Mouse (Mus musculus) liver, adult 2 months (tissue): ENCODE results near the gene Odf4. TPM values are rescaled to one million over a fixed set of nuclear protein-coding genes. Genes with fewer than 3 reads are reported as not detected.

Experiments
- DNase-seq: peaks from one replicate; pipeline ENCODE4 v3.0.0-alpha.2; 2011; ENCODE audit warnings: low read depth, low spot score; ENCODE audit errors: extremely low read depth
- H3K27ac ChIP-seq: fragments of 200-500 bp; replicated peaks from 2 replicates; pipeline ENCODE4 v1.5.1; 2012; ENCODE audit warnings: low read depth, mild to moderate bottlenecking, control low read depth, inconsistent platforms, low read length; ENCODE audit not compliant: insufficient read depth
- H3K27me3 ChIP-seq: fragments of 200-500 bp; 2 replicates; pipeline ENCODE4 v1.6.1; 2012; ENCODE audit warnings: mild to moderate bottlenecking, moderate library complexity, low read length, inconsistent platforms; ENCODE audit not compliant: control insufficient read depth, insufficient read depth
- H3K36me3 ChIP-seq: fragments of 200-500 bp; 2 replicates; pipeline ENCODE4 v1.6.1; 2012; ENCODE audit warnings: low read length, inconsistent platforms; ENCODE audit not compliant: control insufficient read depth, insufficient read depth
- H3K4me1 ChIP-seq: fragments of 200-500 bp; 2 replicates; pipeline ENCODE4 v1.6.1; 2011; ENCODE audit warnings: low read length; ENCODE audit not compliant: control insufficient read depth, insufficient read depth
- H3K4me3 ChIP-seq: fragments of 200-500 bp; 2 replicates; pipeline ENCODE4 v1.5.1; 2011; ENCODE audit warnings: low read depth, mild to moderate bottlenecking, control low read depth, low read length, moderate library complexity; ENCODE audit not compliant: insufficient read depth
- H3K79me2 ChIP-seq: fragments of 200-500 bp; 2 replicates; pipeline ENCODE4 v1.6.1; 2012; ENCODE audit warnings: inconsistent platforms, mild to moderate bottlenecking, low read length, moderate library complexity; ENCODE audit not compliant: control insufficient read depth, insufficient read depth
- H3K9ac ChIP-seq: fragments of 200-500 bp; 2 replicates; pipeline ENCODE4 v1.6.1; 2012; ENCODE audit warnings: low read depth, mild to moderate bottlenecking, control low read depth, inconsistent platforms, low read length
- CTCF ChIP-seq: fragments of 200-500 bp; IDR thresholded peaks from 2 replicates; pipeline ENCODE4 v1.5.1; 2011; ENCODE audit warnings: low read depth, low read length, control low read depth
- POLR2A ChIP-seq: fragments of 200-500 bp; IDR thresholded peaks from 2 replicates; pipeline ENCODE4 v1.6.1; 2011; ENCODE audit warnings: low read length, control low read depth; ENCODE audit not compliant: insufficient read depth; ENCODE audit errors: extremely low read depth
- WGBS: fragments of 180-500 bp; shearing (Covaris S2); methylation state at CpG from one replicate; pipeline ENCODE4 v1.1.7; 2018; 5-methylcytosine and 5-hydroxymethylcytosine counted together
- polyA plus RNA-seq: library from polyadenylated mRNA; depleted of rRNA; stranded (reverse); fragments of >200 nt; gene quantifications from 2 replicates; pipeline ENCODE4 v1.2.3, GENCODE M21; 2012; rRNA removed
- total RNA-seq: library from RNA; depleted of rRNA; stranded (reverse); fragments of >200 nt; gene quantifications from 2 replicates; pipeline ENCODE4 v1.2.3, GENCODE M21; 2014; rRNA removed

Gene Odf4
- total and polyA plus RNA-seq, 2 experiments, result not detected

DNA sequence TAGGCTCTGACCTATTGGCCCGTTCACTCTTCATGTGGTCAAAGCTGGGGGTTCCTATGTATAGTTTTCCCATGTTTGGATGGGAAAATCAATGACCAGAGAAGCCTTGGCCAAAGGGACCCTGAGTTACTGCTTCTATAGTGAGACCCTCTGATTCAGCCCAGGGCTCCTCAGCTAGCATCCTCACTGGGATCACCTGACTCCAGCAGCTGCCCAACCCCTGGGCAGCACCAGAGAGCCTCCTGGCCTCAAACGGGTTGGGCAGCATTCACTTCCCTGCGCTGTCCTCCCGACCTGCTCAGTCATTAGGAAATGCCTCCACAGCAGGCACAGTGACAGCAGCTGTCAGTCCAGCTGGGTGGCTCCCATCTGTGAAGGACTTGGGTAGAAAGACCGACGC is 38.6 kb downstream of the Odf4 start, which contains the start of gene Rnf222:
Gene Rnf222 (plus strand): TSS at position 301 of the 400 bp plus-strand sequence.
- TF ChIP-seq CTCF (no peak), POLR2A (no peak)
- H3K4me1 ChIP-seq, result no peaks in the 10 kb centered on the region
- H3K27ac ChIP-seq, result no peak within 1 kb of the TSS
- no peak for DNase-seq
- no peaks in the 10 kb centered on the region for H3K79me2 ChIP-seq
- H3K9ac ChIP-seq, result no peak within 1 kb of the TSS
- no peak within 1 kb of the TSS for H3K4me3 ChIP-seq
- H3K27me3 ChIP-seq, result no peaks in the 10 kb centered on the region
- 30% methylated on average over 6 of the region's 6 CpGs for WGBS
- H3K36me3 ChIP-seq, result no peaks in the 10 kb centered on the region

- Histone ChIP-seq H3K36me3 (no peaks in the 10 kb centered on the region), H3K4me1 (no peaks in the 10 kb centered on the region)
- WGBS, result 88% methylated on average over 5 of the region's 5 CpGs
Observed at GRCm38 (mm10) chr11:68886091-68886490, 40.8 kb downstream of the Odf4 start.

GRCm38 (mm10) chr11:68884368-68884767 is 42.5 kb downstream of the Odf4 start:
- no peak overlapping the region for H3K9ac ChIP-seq
- H3K79me2 ChIP-seq, result no peaks in the 10 kb centered on the region
- TF ChIP-seq POLR2A (no peak), CTCF (no peak)
- no peak overlapping the region for H3K27ac ChIP-seq
- 88% methylated on average over 5 of the region's 5 CpGs for WGBS
- H3K36me3 ChIP-seq, result no peaks in the 10 kb centered on the region
- no peak for DNase-seq
- H3K27me3 ChIP-seq, result no peaks in the 10 kb centered on the region
- H3K4me3 ChIP-seq, result no peak overlapping the region
- no peaks in the 10 kb centered on the region for H3K4me1 ChIP-seq

More at GRCm38 (mm10) chr11:68886091-68886490, 40.8 kb downstream of the Odf4 start:
- H3K27ac ChIP-seq, result no peak overlapping the region
- no peaks in the 10 kb centered on the region for H3K27me3 ChIP-seq
- TF ChIP-seq POLR2A (no peak), CTCF (no peak)
- DNase-seq, result no peak
- H3K79me2 ChIP-seq, result no peaks in the 10 kb centered on the region
- H3K4me3 ChIP-seq, result no peak overlapping the region
- no peak overlapping the region for H3K9ac ChIP-seq

- DNase-seq, result no peak
- no peak overlapping the region for H3K9ac ChIP-seq
- H3K27ac ChIP-seq, result no peak overlapping the region
- no peaks in the 10 kb centered on the region for H3K36me3 ChIP-seq
- TF ChIP-seq POLR2A (no peak), CTCF (no peak)
- H3K79me2 ChIP-seq, result no peaks in the 10 kb centered on the region
- no peaks in the 10 kb centered on the region for H3K27me3 ChIP-seq
- no peaks in the 10 kb centered on the region for H3K4me1 ChIP-seq
- 78% methylated on average over 2 of the region's 2 CpGs for WGBS
- no peak overlapping the region for H3K4me3 ChIP-seq
Observed at GRCm38 (mm10) chr11:68883843-68884242, 43.0 kb downstream of the Odf4 start.

DNA sequence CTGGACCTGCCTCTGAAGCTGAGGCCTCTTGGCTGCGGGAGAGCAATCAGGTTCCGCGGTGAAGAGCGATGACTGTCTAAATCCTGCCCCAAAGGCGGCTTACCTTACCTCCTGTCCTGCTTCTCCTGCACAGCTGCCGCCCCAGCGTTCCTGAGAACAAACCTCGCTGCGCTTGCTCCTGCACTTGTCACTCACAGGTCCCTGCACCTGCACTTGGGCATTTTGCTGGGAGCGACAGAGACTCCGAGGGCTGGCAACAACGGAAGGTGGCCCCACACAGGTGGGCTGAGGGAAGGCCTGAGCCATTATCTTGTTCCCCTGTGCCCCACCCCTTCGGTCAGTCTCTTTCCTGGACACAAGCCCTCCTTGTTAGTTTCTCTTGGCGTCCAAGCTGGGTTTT is 44.8 kb downstream of the Odf4 start:
- Histone ChIP-seq H3K79me2 (no peaks in the 10 kb centered on the region), H3K9ac (no peak overlapping the region), H3K27ac (no peak overlapping the region), H3K27me3 (no peaks in the 10 kb centered on the region), H3K4me3 (no peak overlapping the region), H3K4me1 (no peaks in the 10 kb centered on the region), H3K36me3 (no peaks in the 10 kb centered on the region)
- whole genome bisulfite sequencing, result 54% methylated on average over 14 of the region's 14 CpGs
- no peak for TF ChIP-seq CTCF
- no peak for TF ChIP-seq POLR2A
- no peak for DNase-seq

GRCm38 (mm10) chr11:68878811-68879210 is 48.1 kb downstream of the Odf4 start:
- H3K27me3 ChIP-seq, result no peaks in the 10 kb centered on the region
- H3K27ac ChIP-seq, result no peak overlapping the region
- H3K79me2 ChIP-seq, result no peaks in the 10 kb centered on the region
- peaks cover 2% of the 10 kb centered on the region for H3K4me1 ChIP-seq
- WGBS, result 80% methylated on average over 5 of the region's 5 CpGs
- H3K4me3 ChIP-seq, result no peak overlapping the region
- H3K36me3 ChIP-seq, result no peaks in the 10 kb centered on the region
- TF ChIP-seq POLR2A (no peak), CTCF (no peak)
- no peak for DNase-seq
- H3K9ac ChIP-seq, result no peak overlapping the region

DNA sequence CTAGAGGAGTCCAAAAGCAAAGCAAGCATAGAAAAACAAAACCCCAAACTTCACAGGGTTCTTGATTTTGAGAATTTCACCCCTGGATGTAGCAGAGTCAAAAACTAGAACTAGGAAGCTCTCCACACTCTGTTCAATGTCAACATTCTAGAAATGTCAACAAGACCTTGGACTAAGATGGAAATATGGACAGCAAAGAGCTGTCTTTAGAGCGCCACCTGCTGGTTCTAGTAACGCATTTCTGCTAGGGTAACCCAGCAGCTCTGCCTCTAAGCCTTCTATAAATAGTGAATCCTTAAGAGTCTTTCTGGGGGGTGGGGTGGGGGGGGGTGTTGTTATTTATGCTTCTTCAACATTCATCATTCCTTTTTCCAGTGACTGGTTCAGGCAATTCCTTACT is 52.0 kb downstream of the Odf4 start:
- H3K36me3 ChIP-seq, result no peaks in the 10 kb centered on the region
- 0% methylated on average over 2 of the region's 2 CpGs for WGBS
- H3K4me1 ChIP-seq, result peaks cover 2% of the 10 kb centered on the region
- peak; percentile 84 for DNase-seq
- no peaks in the 10 kb centered on the region for H3K27me3 ChIP-seq
- no peaks in the 10 kb centered on the region for H3K79me2 ChIP-seq
- no peak overlapping the region for H3K4me3 ChIP-seq
- H3K9ac ChIP-seq, result no peak overlapping the region
- 0 out of 2 replicates have a peak overlapping the region, but pooled peaks have one; percentile 14 for H3K27ac ChIP-seq
- TF ChIP-seq POLR2A (no peak), CTCF (peak; percentile 51)

Other genes starting within 250 kb of the Odf4 start
- 7.5 and 10.9 TPM in 2 replicates for gene Myh10, start 235.5 kb downstream of the Odf4 start, total RNA-seq
- 3.0 and 4.4 TPM in 2 replicates for gene Myh10, start 235.5 kb downstream of the Odf4 start, polyA plus RNA-seq
- 41.3 and 45.8 TPM in 2 replicates for gene Ndel1, start 55.2 kb downstream of the Odf4 start, total RNA-seq
- 27.5 and 33.8 TPM in 2 replicates for gene Ndel1, start 55.2 kb downstream of the Odf4 start, polyA plus RNA-seq
- gene Rnf222, start 38.5 kb downstream of the Odf4 start, total RNA-seq, result under 0.01 and 0.07 TPM in 2 replicates
- 0.11 TPM in 1 of 2 replicates, not detected in the other for gene Rnf222, start 38.5 kb downstream of the Odf4 start, polyA plus RNA-seq
- 1,005 and 1,133 TPM in 2 replicates for gene Rpl26, start 25.5 kb downstream of the Odf4 start, total RNA-seq
- gene Rpl26, start 25.5 kb downstream of the Odf4 start, polyA plus RNA-seq, result 292 and 293 TPM in 2 replicates
- gene Arhgef15, start 30.4 kb upstream of the Odf4 start, total RNA-seq, result 2.4 and 3.2 TPM in 2 replicates
- 11.7 and 14.8 TPM in 2 replicates for gene Arhgef15, start 30.4 kb upstream of the Odf4 start, polyA plus RNA-seq
- 0.28 and 0.81 TPM in 2 replicates for gene Slc25a35, start 41.0 kb upstream of the Odf4 start, total RNA-seq
- 2.4 and 2.5 TPM in 2 replicates for gene Slc25a35, start 41.0 kb upstream of the Odf4 start, polyA plus RNA-seq
- gene Rangrf, start 48.1 kb upstream of the Odf4 start, total RNA-seq, result 3.1 and 6.8 TPM in 2 replicates
- 5.5 and 6.1 TPM in 2 replicates for gene Rangrf, start 48.1 kb upstream of the Odf4 start, polyA plus RNA-seq
- gene Pfas, start 81.4 kb upstream of the Odf4 start, total RNA-seq, result 7.0 and 9.4 TPM in 2 replicates
- 4.9 and 5.0 TPM in 2 replicates for gene Pfas, start 81.4 kb upstream of the Odf4 start, polyA plus RNA-seq
- 2.6 and 5.0 TPM in 2 replicates for gene Ctc1, start 88.8 kb upstream of the Odf4 start, total RNA-seq
- gene Ctc1, start 88.8 kb upstream of the Odf4 start, polyA plus RNA-seq, result 8.1 and 12.5 TPM in 2 replicates
- 0.37 and 1.2 TPM in 2 replicates for gene Aurkb, start 118.6 kb upstream of the Odf4 start, total RNA-seq
- 0.34 and 0.66 TPM in 2 replicates for gene Aurkb, start 118.6 kb upstream of the Odf4 start, polyA plus RNA-seq
- gene Borcs6, start 132.6 kb upstream of the Odf4 start, total RNA-seq, result 6.1 and 6.5 TPM in 2 replicates
- gene Borcs6, start 132.6 kb upstream of the Odf4 start, polyA plus RNA-seq, result 10.5 and 11.2 TPM in 2 replicates
- gene Tmem107, start 143.7 kb upstream of the Odf4 start, total RNA-seq, result 1.8 and 2.2 TPM in 2 replicates
- gene Tmem107, start 143.7 kb upstream of the Odf4 start, polyA plus RNA-seq, result 3.3 and 4.7 TPM in 2 replicates
- gene Vamp2, start 161.4 kb upstream of the Odf4 start, total RNA-seq, result 5.2 and 6.4 TPM in 2 replicates
- gene Vamp2, start 161.4 kb upstream of the Odf4 start, polyA plus RNA-seq, result 21.7 and 36.9 TPM in 2 replicates
- 8.0 and 9.0 TPM in 2 replicates for gene Per1, start 168.1 kb upstream of the Odf4 start, total RNA-seq
- gene Per1, start 168.1 kb upstream of the Odf4 start, polyA plus RNA-seq, result 4.6 and 6.9 TPM in 2 replicates
- gene Hes7, start 193.3 kb upstream of the Odf4 start, total RNA-seq, result not detected in 2 replicates
- 0.05 TPM in 1 of 2 replicates, not detected in the other for gene Hes7, start 193.3 kb upstream of the Odf4 start, polyA plus RNA-seq
- gene 9130213A22Rik, start 195.5 kb upstream of the Odf4 start, total RNA-seq, result 0.13 TPM in 1 of 2 replicates, not detected in the other
- gene 9130213A22Rik, start 195.5 kb upstream of the Odf4 start, polyA plus RNA-seq, result 0.05 and 0.10 TPM in 2 replicates
- gene Aloxe3, start 198.8 kb upstream of the Odf4 start, total RNA-seq, result not detected in 2 replicates
- gene Aloxe3, start 198.8 kb upstream of the Odf4 start, polyA plus RNA-seq, result 0.09 TPM in 1 of 2 replicates, not detected in the other
- gene Alox12b, start 229.9 kb upstream of the Odf4 start, total RNA-seq, result not detected in 2 replicates
- not detected in 2 replicates for gene Alox12b, start 229.9 kb upstream of the Odf4 start, polyA plus RNA-seq